Mouse (Mus musculus) kidney, adult 2 months (tissue): ENCODE data around the gene Fam214b. TPM values are rescaled to one million over a fixed set of nuclear protein-coding genes. Genes with fewer than 3 reads are reported as not detected.
A peak's percentile ranks its signal among the peaks of the same experiment; 100 is the strongest.

ENCODE experiments used
- DNase-seq: peaks from one replicate; pipeline ENCODE4 v3.0.0; 2021
- H3K27ac ChIP-seq: fragments of 200-500 bp; 2 replicates; pipeline ENCODE4 v1.5.1; 2012; ENCODE audit warnings: low read depth, low read length, control low read depth, inconsistent platforms; ENCODE audit not compliant: insufficient read depth
- H3K27me3 ChIP-seq: fragments of 200-500 bp; replicated peaks from 2 replicates; pipeline ENCODE4 v1.6.1; 2012; ENCODE audit warnings: mild to moderate bottlenecking, moderate library complexity, low read length, inconsistent platforms; ENCODE audit not compliant: control insufficient read depth, insufficient read depth
- H3K36me3 ChIP-seq: fragments of 200-500 bp; 2 replicates; pipeline ENCODE4 v1.6.1; 2012; ENCODE audit warnings: mild to moderate bottlenecking, moderate library complexity, low read length, inconsistent platforms; ENCODE audit not compliant: control insufficient read depth, insufficient read depth
- H3K4me1 ChIP-seq: fragments of 200-500 bp; 2 replicates; pipeline ENCODE4 v1.6.1; 2011; ENCODE audit warnings: low read length; ENCODE audit not compliant: control insufficient read depth, insufficient read depth
- H3K4me3 ChIP-seq: fragments of 200-500 bp; 2 replicates; pipeline ENCODE4 v1.5.1; 2011; ENCODE audit warnings: mild to moderate bottlenecking, low read depth, low read length, control low read depth; ENCODE audit not compliant: insufficient read depth
- CTCF ChIP-seq: fragments of 200-500 bp; conservative IDR thresholded peaks from 2 replicates; pipeline ENCODE4 v1.5.1; 2011; ENCODE audit warnings: low read depth, mild to moderate bottlenecking, control low read depth, low read length, moderate library complexity, mixed read lengths; ENCODE audit not compliant: insufficient read depth, insufficient read length
- POLR2A ChIP-seq: fragments of 200-500 bp; IDR thresholded peaks from one replicate; pipeline ENCODE4 v1.6.1; 2011; ENCODE audit warnings: low read depth, low read length, control low read depth
- WGBS: fragments of 180-500 bp; shearing (Covaris S2); methylation state at CpG from one replicate; pipeline ENCODE4 v1.1.7; 2018; 5-methylcytosine and 5-hydroxymethylcytosine counted together
- polyA plus RNA-seq: library from polyadenylated mRNA; depleted of rRNA; stranded (reverse); fragments of >200 nt; gene quantifications from 2 replicates; pipeline ENCODE4 v1.2.3, GENCODE M21; 2012

The Fam214b gene
- polyA plus RNA-seq, 1 experiment = 14.4 TPM

- Histone ChIP-seq H3K36me3 (no peaks in the 10 kb centered on the region), H3K4me1 (peaks cover 11% of the 10 kb centered on the region; the same call in 1 of the 2 replicates), H3K4me3 (peak overlapping the region; percentile 68), H3K27me3 (no peaks in the 10 kb centered on the region), H3K27ac (no peak overlapping the region; the same call in 1 of the 2 replicates)
- TF ChIP-seq CTCF = no peak
- TF ChIP-seq POLR2A = no peak
- peak; percentile 51 for DNase-seq
- WGBS = 39% methylated on average over 15 of the region's 15 CpGs
Observed at GRCm38 (mm10) chr4:43038567-43039495, 7.2 kb downstream of the Fam214b start.

GRCm38 (mm10) chr4:43037860-43038566 lies 8.0 kb downstream of the Fam214b start:
- Histone ChIP-seq H3K4me3 (no peak overlapping the region), H3K27ac (no peak overlapping the region), H3K27me3 (no peaks in the 10 kb centered on the region), H3K36me3 (no peaks in the 10 kb centered on the region), H3K4me1 (peaks cover 11% of the 10 kb centered on the region; the same call in 1 of the 2 replicates)
- TF ChIP-seq POLR2A = no peak
- no peak for TF ChIP-seq CTCF
- DNase-seq = no peak
- WGBS = 60% methylated on average over 4 of the region's 4 CpGs

GRCm38 (mm10) chr4:43036356-43036755 lies 9.7 kb downstream of the Fam214b start:
- Histone ChIP-seq H3K27ac (no peak overlapping the region), H3K36me3 (no peaks in the 10 kb centered on the region), H3K27me3 (no peaks in the 10 kb centered on the region), H3K4me3 (no peak overlapping the region), H3K4me1 (peaks cover 15% of the 10 kb centered on the region; the same call in 1 of the 2 replicates)
- 90% methylated on average over 10 of the region's 10 CpGs for WGBS
- TF ChIP-seq POLR2A (no peak), CTCF (no peak)
- DNase-seq = no peak

GRCm38 (mm10) chr4:43035851-43036250 lies 10.2 kb downstream of the Fam214b start:
- WGBS = 89% methylated on average over 6 of the region's 6 CpGs
- Histone ChIP-seq H3K4me3 (no peak overlapping the region), H3K27me3 (no peaks in the 10 kb centered on the region), H3K4me1 (peaks cover 15% of the 10 kb centered on the region; the same call in 1 of the 2 replicates), H3K27ac (no peak overlapping the region), H3K36me3 (no peaks in the 10 kb centered on the region)
- no peak for TF ChIP-seq POLR2A
- TF ChIP-seq CTCF = no peak
- no peak for DNase-seq

- no peak for DNase-seq
- 84% methylated on average over 14 of the region's 14 CpGs for WGBS
- H3K4me3 ChIP-seq = no peak overlapping the region
- H3K27me3 ChIP-seq = no peaks in the 10 kb centered on the region
- TF ChIP-seq POLR2A (no peak), CTCF (no peak)
- H3K27ac ChIP-seq = no peak overlapping the region
- peaks cover 7% of the 10 kb centered on the region; the same call in 1 of the 2 replicates for H3K4me1 ChIP-seq
- H3K36me3 ChIP-seq = no peaks in the 10 kb centered on the region
Observed at GRCm38 (mm10) chr4:43033481-43033880, 12.5 kb downstream of the Fam214b start.

- TF ChIP-seq POLR2A = no peak
- TF ChIP-seq CTCF = no peak
- WGBS = 96% methylated on average over 1 of the region's 1 CpGs
- Histone ChIP-seq H3K36me3 (no peaks in the 10 kb centered on the region), H3K4me3 (no peak overlapping the region), H3K4me1 (peaks cover 7% of the 10 kb centered on the region; the same call in 1 of the 2 replicates), H3K27ac (no peak overlapping the region), H3K27me3 (no peaks in the 10 kb centered on the region)
- DNase-seq = no peak
Observed at GRCm38 (mm10) chr4:43032501-43032900, 13.5 kb downstream of the Fam214b start.
